Mouse (Mus musculus) stomach, postnatal 0 days (tissue): ENCODE measurements around the gene Hsd17b13.

Experiments used
- CTCF ChIP-seq: IDR thresholded peaks from 2 replicates; pipeline ENCODE4 v1.5.1; 2016; ENCODE audit warnings: antibody characterized with exemption, low read depth, mild to moderate bottlenecking, moderate library complexity
- EP300 ChIP-seq: optimal IDR thresholded peaks from 2 replicates; pipeline ENCODE3; 2016; ENCODE audit warnings: antibody characterized with exemption

DNA sequence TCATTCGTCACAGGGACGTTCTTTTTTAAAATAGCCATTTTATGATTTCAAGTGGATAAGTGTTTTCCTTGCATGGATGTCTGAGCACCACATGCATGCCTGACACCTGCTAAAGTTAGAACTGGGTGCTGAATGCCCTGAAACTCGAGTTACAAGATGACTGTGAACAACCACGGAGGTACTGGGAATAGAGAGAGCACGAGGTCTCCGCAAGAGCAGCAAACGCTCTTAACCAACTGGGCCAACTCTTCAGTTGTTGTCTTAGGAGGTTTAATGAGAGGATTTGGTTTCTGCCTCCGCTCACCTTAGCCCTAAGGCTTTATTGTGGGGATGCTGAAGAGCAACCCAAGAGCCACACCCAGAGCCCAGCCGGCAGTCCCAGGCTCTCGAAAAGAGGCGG lies 47.6 kb upstream of the Hsd17b13 start:
- TF ChIP-seq CTCF (no peak), EP300 (no peak)
